Mouse (Mus musculus): Measurements from ENCODE around the gene Ift57.

- TF ChIP-seq CTCF (conservative IDR thresholded peaks at IDR 0.05; ENCODE audit: low read length) (no peak), NANOG (IDR thresholded peaks at IDR 0.05; ENCODE audit: borderline replicate concordance, low read length) (no peak)
Measured at GRCm38 (mm10) chr16:49753318-49753717, 54.3 kb downstream of the Ift57 start.

Data from E14TG2a.4 (cell line).